Mouse (Mus musculus) stomach, embryonic 14.5 days (tissue): ENCODE measurements at regions not wholly inside any gene's neighbourhood (a gene's known extent, or its start where the extent isn't known, plus 50 kb on each side); places are given as distances from the start of the nearest gene placed in this dataset.

Source experiments
- ATAC-seq: fragments of 200-750 bp; cut with Nextera tagmentation; 2 replicates; pipeline ENCODE4 v1.8.0; 2017; ENCODE audit warnings: low read depth, moderate TSS enrichment; ENCODE audit not compliant: insufficient number of reproducible peaks, insufficient read depth, low FRiP score
- H3K27ac ChIP-seq: fragments of 300-500 bp; sonication (generic); 2 replicates; pipeline ENCODE4 v1.5.1; 2014; ENCODE audit warnings: mild to moderate bottlenecking, low read length, moderate library complexity, mixed read lengths
- H3K27me3 ChIP-seq: fragments of 300-500 bp; sonication (generic); 2 replicates; pipeline ENCODE4 v1.6.1; 2014; ENCODE audit warnings: low read length, control low read depth, mixed read lengths; ENCODE audit not compliant: control insufficient read depth, insufficient read depth
- H3K36me3 ChIP-seq: fragments of 300-500 bp; sonication (generic); 2 replicates; pipeline ENCODE4 v1.6.1; 2014; ENCODE audit warnings: mild to moderate bottlenecking, control low read depth, low read length, moderate library complexity, mixed read lengths; ENCODE audit not compliant: control insufficient read depth, insufficient read depth
- H3K4me1 ChIP-seq: fragments of 300-500 bp; sonication (generic); 2 replicates; pipeline ENCODE4 v1.6.1; 2014; ENCODE audit warnings: low read length, control low read depth, mixed read lengths; ENCODE audit not compliant: control insufficient read depth, insufficient read depth
- H3K4me2 ChIP-seq: fragments of 300-500 bp; sonication (generic); replicated peaks from 2 replicates; pipeline ENCODE4 v1.6.1; 2014; ENCODE audit warnings: low read depth, low read length, control low read depth
- H3K4me3 ChIP-seq: fragments of 300-500 bp; sonication (generic); 2 replicates; pipeline ENCODE4 v1.5.1; 2014; ENCODE audit warnings: low read depth, low read length, control low read depth
- H3K9ac ChIP-seq: fragments of 300-500 bp; sonication (generic); replicated peaks from 2 replicates; pipeline ENCODE4 v1.6.1; 2014; ENCODE audit warnings: low read depth, mild to moderate bottlenecking, control low read depth, low read length, moderate library complexity, mixed read lengths
- H3K9me3 ChIP-seq: fragments of 300-500 bp; sonication (generic); 2 replicates; pipeline ENCODE4 v1.6.1; 2016; ENCODE audit warnings: low read depth, low read length, control low read depth; ENCODE audit not compliant: control insufficient read depth
- WGBS: fragments of 180-500 bp; shearing (Covaris S2); extraction: QIAGEN DNeasy Blood & Tissue Kit; methylation state at CpG from one replicate; pipeline ENCODE4 v1.1.7; 2014; 5-methylcytosine and 5-hydroxymethylcytosine counted together

GRCm38 (mm10) chr2:180398851-180399447 lies 57.1 kb upstream of the Slco4a1 start:
- 86% methylated on average over 6 of the region's 6 CpGs for WGBS
- ATAC-seq = no peak
- Histone ChIP-seq H3K9ac (no peak overlapping the region), H3K27ac (no peak overlapping the region), H3K36me3 (no peaks in the 10 kb centered on the region), H3K4me3 (no peak overlapping the region), H3K9me3 (no peaks in the 10 kb centered on the region), H3K27me3 (no peaks in the 10 kb centered on the region), H3K4me1 (no peaks in the 10 kb centered on the region), H3K4me2 (no peak overlapping the region)

DNA sequence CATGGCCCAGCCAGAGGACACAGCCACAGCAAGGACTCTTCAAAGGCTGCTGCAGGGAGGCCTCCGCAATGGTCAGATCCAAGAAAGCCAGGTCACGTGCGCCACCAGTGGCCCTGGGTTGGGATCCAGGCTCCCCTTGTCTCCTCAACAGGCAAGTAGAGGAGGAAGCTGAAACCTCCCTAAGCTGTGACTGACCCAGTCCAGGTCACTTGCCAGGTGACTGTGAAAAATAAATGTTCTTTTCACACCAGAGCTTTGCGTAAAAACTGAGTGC lies 57.6 kb upstream of the Slco4a1 start:
- Histone ChIP-seq H3K9me3 (no peaks in the 10 kb centered on the region), H3K4me3 (no peak overlapping the region), H3K4me2 (no peak overlapping the region), H3K9ac (no peak overlapping the region), H3K27me3 (no peaks in the 10 kb centered on the region), H3K27ac (no peak overlapping the region), H3K4me1 (no peaks in the 10 kb centered on the region), H3K36me3 (no peaks in the 10 kb centered on the region)
- no peak for ATAC-seq
- 84% methylated on average over 4 of the region's 4 CpGs for WGBS

DNA sequence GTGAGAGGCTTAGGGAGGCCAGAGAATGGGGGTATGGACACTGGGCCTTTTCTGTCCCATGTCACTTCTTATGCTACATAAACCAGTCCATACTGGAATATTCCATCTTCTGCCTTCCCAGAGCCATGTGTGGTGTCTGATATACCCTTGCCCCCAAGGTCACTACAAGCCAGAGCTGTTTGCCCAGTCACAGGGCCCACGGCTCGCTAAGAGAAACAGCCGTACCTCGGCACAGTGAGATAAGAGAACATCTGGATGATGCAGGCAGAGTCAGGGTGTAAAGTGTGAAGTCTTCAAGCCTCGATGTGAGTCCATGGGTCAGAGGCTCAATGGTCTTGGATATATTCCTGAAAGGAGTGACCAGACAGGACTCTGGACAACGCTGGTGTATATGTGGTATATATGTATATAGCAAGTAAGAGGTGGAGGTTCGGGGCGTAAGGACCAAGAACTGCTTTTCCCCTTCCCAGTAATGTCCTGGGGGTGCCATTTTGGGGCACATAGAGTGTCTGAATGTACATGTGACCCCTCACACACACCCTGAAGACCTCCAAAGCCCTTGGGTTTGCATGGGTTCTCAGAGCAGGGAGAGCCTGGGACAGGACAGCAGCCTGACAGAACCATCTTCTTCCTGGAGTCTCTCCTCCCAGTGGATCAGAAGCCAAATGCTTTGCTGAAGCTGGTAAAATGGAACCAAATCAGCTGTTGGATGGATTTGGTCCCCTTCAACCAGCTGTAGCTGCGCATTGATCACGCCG lies 58.1 kb upstream of the Slco4a1 start:
- no peak overlapping the region for H3K27ac ChIP-seq
- ATAC-seq = no peak
- 78% methylated on average over 11 of the region's 11 CpGs for WGBS
- H3K4me2 ChIP-seq = no peak overlapping the region
- H3K4me3 ChIP-seq = no peak overlapping the region
- no peaks in the 10 kb centered on the region for H3K4me1 ChIP-seq
- no peak overlapping the region for H3K9ac ChIP-seq
- H3K27me3 ChIP-seq = no peaks in the 10 kb centered on the region
- H3K36me3 ChIP-seq = no peaks in the 10 kb centered on the region
- H3K9me3 ChIP-seq = no peaks in the 10 kb centered on the region

- no peak overlapping the region for H3K9ac ChIP-seq
- H3K9me3 ChIP-seq = no peaks in the 10 kb centered on the region
- no peak for ATAC-seq
- H3K4me1 ChIP-seq = no peaks in the 10 kb centered on the region
- H3K4me3 ChIP-seq = no peak overlapping the region
- no peak overlapping the region for H3K4me2 ChIP-seq
- H3K36me3 ChIP-seq = no peaks in the 10 kb centered on the region
- no peaks in the 10 kb centered on the region for H3K27me3 ChIP-seq
- WGBS = 80% methylated on average over 4 of the region's 4 CpGs
- H3K27ac ChIP-seq = no peak overlapping the region
Measured at GRCm38 (mm10) chr2:180396664-180397377, 59.2 kb upstream of the Slco4a1 start.

- no peak overlapping the region for H3K9ac ChIP-seq
- no peaks in the 10 kb centered on the region for H3K4me1 ChIP-seq
- H3K4me2 ChIP-seq = no peak overlapping the region
- H3K36me3 ChIP-seq = no peaks in the 10 kb centered on the region
- no peak for ATAC-seq
- H3K27ac ChIP-seq = no peak overlapping the region
- 75% methylated on average over 3 of the region's 3 CpGs for WGBS
- H3K4me3 ChIP-seq = no peak overlapping the region
- H3K27me3 ChIP-seq = no peaks in the 10 kb centered on the region
- no peaks in the 10 kb centered on the region for H3K9me3 ChIP-seq
Measured at GRCm38 (mm10) chr2:180396211-180396610, 59.8 kb upstream of the Slco4a1 start.

DNA sequence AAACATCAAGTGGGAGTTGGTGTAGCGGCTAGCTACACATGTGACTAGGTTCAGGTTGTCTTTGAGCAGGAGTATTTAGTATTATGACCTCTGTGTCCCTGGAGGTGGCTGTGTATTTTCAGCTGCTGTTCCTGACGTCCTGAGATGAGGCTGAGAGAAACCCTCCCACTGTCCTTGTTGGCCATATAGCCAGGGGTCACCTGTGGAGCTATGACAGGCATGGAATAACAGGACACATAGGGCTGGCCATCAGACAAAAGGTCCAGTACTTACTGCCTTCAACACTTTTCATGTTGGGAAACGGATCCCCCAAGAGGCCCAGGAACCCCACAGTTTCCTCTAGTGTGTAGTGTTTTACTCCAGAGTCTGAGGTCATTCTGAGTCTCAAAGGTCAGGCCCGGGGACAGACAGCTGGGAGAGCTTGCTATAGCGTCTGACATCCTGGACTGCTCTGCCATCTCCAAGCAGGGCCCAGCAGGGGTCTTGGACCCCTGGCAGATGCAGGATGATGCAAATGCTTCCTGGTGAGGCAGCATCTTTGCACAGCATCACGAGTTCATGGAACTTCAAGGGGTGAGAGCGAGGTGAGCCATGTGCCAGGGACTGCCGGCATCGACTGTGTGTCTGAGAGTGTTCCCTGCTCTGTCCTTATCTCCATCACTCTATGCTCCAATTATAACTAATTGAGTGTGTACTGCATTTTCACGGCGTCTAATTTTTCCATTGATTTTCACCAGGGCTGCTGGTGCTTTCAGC lies 60.6 kb upstream of the Slco4a1 start:
- H3K4me3 ChIP-seq = no peak overlapping the region
- H3K4me2 ChIP-seq = no peak overlapping the region
- no peaks in the 10 kb centered on the region for H3K36me3 ChIP-seq
- no peak overlapping the region for H3K27ac ChIP-seq
- H3K27me3 ChIP-seq = no peaks in the 10 kb centered on the region
- no peak for ATAC-seq
- no peaks in the 10 kb centered on the region for H3K4me1 ChIP-seq
- WGBS = 54% methylated on average over 11 of the region's 11 CpGs
- no peak overlapping the region for H3K9ac ChIP-seq
- no peaks in the 10 kb centered on the region for H3K9me3 ChIP-seq

DNA sequence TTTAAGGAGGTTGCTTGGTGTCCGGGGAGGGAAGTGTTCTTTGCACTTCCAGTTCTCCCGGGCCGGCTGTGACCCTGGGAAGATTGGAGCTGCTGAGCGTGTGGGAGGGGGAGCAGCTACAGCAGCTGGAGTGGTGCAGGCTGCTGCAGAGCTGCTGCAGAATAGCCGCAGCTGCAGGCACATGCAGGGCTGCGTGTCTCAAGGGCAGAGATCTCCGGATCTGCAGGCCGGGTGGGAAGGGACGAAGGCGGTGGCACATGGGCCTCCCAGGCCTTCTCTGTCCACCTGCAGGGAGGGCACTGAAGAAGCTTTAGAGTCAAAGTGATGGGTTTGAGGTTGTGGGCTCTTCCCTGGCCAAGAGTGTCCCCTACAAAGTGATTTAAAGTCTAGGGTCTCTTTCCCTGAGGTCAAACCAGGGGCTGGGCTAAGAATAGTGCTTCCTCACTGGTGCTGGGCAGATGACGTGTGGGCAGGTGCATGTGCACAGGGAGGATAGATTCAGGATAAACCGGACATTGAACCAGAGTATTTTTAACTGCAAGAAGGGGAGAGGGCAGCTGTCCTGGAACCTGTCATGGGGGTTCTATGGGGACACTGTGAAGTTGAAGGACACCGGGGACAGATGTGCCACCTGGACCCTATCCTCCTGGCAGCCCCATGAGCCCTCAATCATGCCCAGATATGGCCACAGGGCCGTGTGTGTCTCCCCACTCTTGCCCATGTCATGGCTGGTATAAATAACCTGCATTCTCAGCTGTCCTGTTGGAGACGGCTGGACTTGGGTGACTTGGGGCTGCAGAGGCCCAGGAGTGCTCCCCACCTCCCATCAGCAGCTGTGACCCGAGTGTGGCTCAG lies 58.6 kb upstream of the Gata5 start:
- H3K27ac ChIP-seq = no peak overlapping the region
- no peak overlapping the region for H3K4me2 ChIP-seq
- H3K9me3 ChIP-seq = no peaks in the 10 kb centered on the region
- H3K9ac ChIP-seq = no peak overlapping the region
- ATAC-seq = no peak
- H3K4me3 ChIP-seq = no peak overlapping the region
- no peaks in the 10 kb centered on the region for H3K27me3 ChIP-seq
- H3K36me3 ChIP-seq = no peaks in the 10 kb centered on the region
- 63% methylated on average over 16 of the region's 16 CpGs for WGBS
- H3K4me1 ChIP-seq = no peaks in the 10 kb centered on the region

- no peak for ATAC-seq
- 87% methylated on average over 6 of the region's 6 CpGs for WGBS
- Histone ChIP-seq H3K9ac (no peak overlapping the region), H3K9me3 (no peaks in the 10 kb centered on the region), H3K4me1 (no peaks in the 10 kb centered on the region), H3K4me2 (no peak overlapping the region), H3K27me3 (no peaks in the 10 kb centered on the region), H3K36me3 (no peaks in the 10 kb centered on the region), H3K27ac (no peak overlapping the region), H3K4me3 (no peak overlapping the region)
Measured at GRCm38 (mm10) chr2:180392298-180392697, 57.8 kb upstream of the Gata5 start.
